Mouse (Mus musculus): ENCODE measurements around the gene Tmem104. TPM values are rescaled to one million over a fixed set of nuclear protein-coding genes. Genes with fewer than 3 reads are reported as not detected.
A peak's percentile ranks its signal among the peaks of the same experiment; 100 is the strongest.

Gene Tmem104
- polyA plus RNA-seq, 1 experiment from 2014 or later = 9.3 TPM

- ATAC-seq = no peak
- 38% methylated on average over 8 of the region's 8 CpGs for WGBS
- H3K36me3 ChIP-seq = no peaks in the 10 kb centered on the region
- no peaks in the 10 kb centered on the region for H3K9me3 ChIP-seq
- H3K4me1 ChIP-seq (replicated peaks) = peaks cover 65% of the 10 kb centered on the region
- no peaks in the 10 kb centered on the region for H3K27me3 ChIP-seq (replicated peaks)
- H3K9ac ChIP-seq = no peak overlapping the region
- no peak overlapping the region for H3K27ac ChIP-seq
- H3K4me2 ChIP-seq (replicated peaks) = no peak overlapping the region; the same call in 1 of the 2 replicates
- H3K4me3 ChIP-seq (replicated peaks) = no peak overlapping the region
Measured at GRCm38 (mm10) chr11:115171125-115171524, 16.2 kb upstream of the Tmem104 start.

- peak; percentile 62 for ATAC-seq
- H3K9ac ChIP-seq = no peak overlapping the region
- 0 out of 2 replicates have a peak overlapping the region, but pooled peaks have one; percentile 2 for H3K27ac ChIP-seq
- H3K27me3 ChIP-seq (replicated peaks) = no peaks in the 10 kb centered on the region
- H3K4me1 ChIP-seq (replicated peaks) = peaks cover 69% of the 10 kb centered on the region
- peak overlapping the region; percentile 50 for H3K4me2 ChIP-seq (replicated peaks)
- no peak overlapping the region for H3K4me3 ChIP-seq (replicated peaks)
- H3K36me3 ChIP-seq = no peaks in the 10 kb centered on the region
- 38% methylated on average over 4 of the region's 4 CpGs for WGBS
- H3K9me3 ChIP-seq = no peaks in the 10 kb centered on the region
Measured at GRCm38 (mm10) chr11:115172825-115173287, 14.4 kb upstream of the Tmem104 start.

- Histone ChIP-seq H3K4me2 (replicated peaks) (peak overlapping the region; percentile 50), H3K4me3 (replicated peaks) (peak overlapping the region; percentile 9; the same call in 1 of the 2 replicates), H3K9ac (no peak overlapping the region), H3K27me3 (replicated peaks) (no peaks in the 10 kb centered on the region), H3K36me3 (no peaks in the 10 kb centered on the region), H3K9me3 (no peaks in the 10 kb centered on the region), H3K4me1 (replicated peaks) (peaks cover 76% of the 10 kb centered on the region), H3K27ac (peak overlapping the region; percentile 66)
- ATAC-seq = peak; percentile 31
- 19% methylated on average over 16 of the region's 16 CpGs for WGBS
Measured at GRCm38 (mm10) chr11:115173549-115174339, 13.5 kb upstream of the Tmem104 start.

GRCm38 (mm10) chr11:115176399-115177190 lies 10.7 kb upstream of the Tmem104 start:
- Histone ChIP-seq H3K9me3 (no peaks in the 10 kb centered on the region), H3K4me2 (replicated peaks) (peak overlapping the region; percentile 61), H3K9ac (no peak overlapping the region), H3K27ac (peak overlapping the region; percentile 86), H3K27me3 (replicated peaks) (no peaks in the 10 kb centered on the region), H3K36me3 (no peaks in the 10 kb centered on the region), H3K4me3 (replicated peaks) (no peak overlapping the region), H3K4me1 (replicated peaks) (peaks cover 84% of the 10 kb centered on the region)
- no peak for ATAC-seq
- 57% methylated on average over 24 of the region's 24 CpGs for WGBS

- peak overlapping the region; percentile 86 for H3K27ac ChIP-seq
- H3K36me3 ChIP-seq = no peaks in the 10 kb centered on the region
- peak; percentile 85 for ATAC-seq
- H3K4me2 ChIP-seq (replicated peaks) = peak overlapping the region; percentile 61
- peak overlapping the region; percentile 25; the same call in 1 of the 2 replicates for H3K4me3 ChIP-seq (replicated peaks)
- 9% methylated on average over 10 of the region's 10 CpGs for WGBS
- no peaks in the 10 kb centered on the region for H3K27me3 ChIP-seq (replicated peaks)
- H3K9me3 ChIP-seq = no peaks in the 10 kb centered on the region
- H3K4me1 ChIP-seq (replicated peaks) = peaks cover 77% of the 10 kb centered on the region
- H3K9ac ChIP-seq = 0 out of 2 replicates have a peak overlapping the region, but pooled peaks have one; percentile 3
Measured at GRCm38 (mm10) chr11:115177559-115178195, 9.6 kb upstream of the Tmem104 start.

- Histone ChIP-seq H3K9me3 (no peaks in the 10 kb centered on the region), H3K27me3 (replicated peaks) (no peaks in the 10 kb centered on the region), H3K4me2 (replicated peaks) (no peak overlapping the region), H3K4me1 (replicated peaks) (peaks cover 66% of the 10 kb centered on the region), H3K9ac (no peak overlapping the region), H3K27ac (0 out of 2 replicates have a peak overlapping the region, but pooled peaks have one; percentile 1), H3K36me3 (no peaks in the 10 kb centered on the region), H3K4me3 (replicated peaks) (no peak overlapping the region)
- WGBS = 48% methylated on average over 2 of the region's 2 CpGs
- no peak for ATAC-seq
Measured at GRCm38 (mm10) chr11:115178766-115179165, 8.5 kb upstream of the Tmem104 start.

GRCm38 (mm10) chr11:115179191-115179590 lies 8.1 kb upstream of the Tmem104 start:
- Histone ChIP-seq H3K9ac (no peak overlapping the region), H3K27ac (peak overlapping the region; percentile 1; the same call in 1 of the 2 replicates), H3K9me3 (no peaks in the 10 kb centered on the region), H3K27me3 (replicated peaks) (no peaks in the 10 kb centered on the region), H3K4me2 (replicated peaks) (no peak overlapping the region), H3K4me3 (replicated peaks) (no peak overlapping the region), H3K4me1 (replicated peaks) (peaks cover 61% of the 10 kb centered on the region), H3K36me3 (no peaks in the 10 kb centered on the region)
- no peak for ATAC-seq
- WGBS = 56% methylated on average over 6 of the region's 6 CpGs

- Histone ChIP-seq H3K4me3 (replicated peaks) (no peak overlapping the region), H3K27me3 (replicated peaks) (no peaks in the 10 kb centered on the region), H3K4me2 (replicated peaks) (no peak overlapping the region), H3K27ac (no peak overlapping the region), H3K4me1 (replicated peaks) (peaks cover 56% of the 10 kb centered on the region), H3K36me3 (no peaks in the 10 kb centered on the region), H3K9me3 (no peaks in the 10 kb centered on the region), H3K9ac (no peak overlapping the region)
- ATAC-seq = no peak
- WGBS = 73% methylated on average over 6 of the region's 6 CpGs
Measured at GRCm38 (mm10) chr11:115179881-115180280, 7.4 kb upstream of the Tmem104 start.

- 17% methylated on average over 12 of the region's 12 CpGs for WGBS
- Histone ChIP-seq H3K4me1 (replicated peaks) (peaks cover 40% of the 10 kb centered on the region), H3K27ac (peak overlapping the region; percentile 54; the same call in 1 of the 2 replicates), H3K36me3 (no peaks in the 10 kb centered on the region), H3K27me3 (replicated peaks) (no peaks in the 10 kb centered on the region), H3K4me3 (replicated peaks) (no peak overlapping the region), H3K9me3 (no peaks in the 10 kb centered on the region), H3K9ac (no peak overlapping the region), H3K4me2 (replicated peaks) (no peak overlapping the region)
- ATAC-seq = 0 out of 2 replicates have a peak, but pooled peaks have one; percentile 3
Measured at GRCm38 (mm10) chr11:115181913-115182638, 5.2 kb upstream of the Tmem104 start.

GRCm38 (mm10) chr11:115184973-115185372 lies 2.3 kb upstream of the Tmem104 start:
- H3K36me3 ChIP-seq = peaks cover under 1% of the 10 kb centered on the region; the same call in 1 of the 2 replicates
- no peak overlapping the region for H3K9ac ChIP-seq
- peaks cover 21% of the 10 kb centered on the region for H3K4me1 ChIP-seq (replicated peaks)
- no peaks in the 10 kb centered on the region for H3K27me3 ChIP-seq (replicated peaks)
- no peaks in the 10 kb centered on the region for H3K9me3 ChIP-seq
- no peak overlapping the region for H3K4me3 ChIP-seq (replicated peaks)
- no peak overlapping the region for H3K27ac ChIP-seq
- no peak for ATAC-seq
- H3K4me2 ChIP-seq (replicated peaks) = no peak overlapping the region
- WGBS = 35% methylated on average over 4 of the region's 4 CpGs

- H3K4me2 ChIP-seq (replicated peaks) = peak within 1 kb of the TSS; percentile 95
- peak within 1 kb of the TSS; percentile 81 for H3K27ac ChIP-seq
- peak within 1 kb of the TSS; percentile 75 for H3K9ac ChIP-seq
- 5% methylated on average over 12 of the region's 12 CpGs for WGBS
- H3K9me3 ChIP-seq = no peaks in the 10 kb centered on the region
- no peaks in the 10 kb centered on the region for H3K27me3 ChIP-seq (replicated peaks)
- ATAC-seq = peak; percentile 23
- H3K4me1 ChIP-seq (replicated peaks) = peaks cover 17% of the 10 kb centered on the region
- peak within 1 kb of the TSS; percentile 66 for H3K4me3 ChIP-seq (replicated peaks)
- H3K36me3 ChIP-seq = peaks cover 2% of the 10 kb centered on the region; the same call in 1 of the 2 replicates
Measured at GRCm38 (mm10) chr11:115187693-115188092, 406 bp downstream of the Tmem104 start, which contains the start of gene Nat9. Nat9 (minus strand) TSS chr11:115187859.

Measured in intestine, embryonic 15.5 days (tissue).